Mouse (Mus musculus) urinary bladder, postnatal 10 days (tissue): ENCODE measurements around the gene Gm20716.
A peak's percentile ranks its signal among the peaks of the same experiment; 100 is the strongest.

Source experiments
- DNase-seq: peaks from one replicate; pipeline ENCODE4 v3.0.0; 2022; ENCODE audit warnings: low spot score

Gene Gm20716

DNA sequence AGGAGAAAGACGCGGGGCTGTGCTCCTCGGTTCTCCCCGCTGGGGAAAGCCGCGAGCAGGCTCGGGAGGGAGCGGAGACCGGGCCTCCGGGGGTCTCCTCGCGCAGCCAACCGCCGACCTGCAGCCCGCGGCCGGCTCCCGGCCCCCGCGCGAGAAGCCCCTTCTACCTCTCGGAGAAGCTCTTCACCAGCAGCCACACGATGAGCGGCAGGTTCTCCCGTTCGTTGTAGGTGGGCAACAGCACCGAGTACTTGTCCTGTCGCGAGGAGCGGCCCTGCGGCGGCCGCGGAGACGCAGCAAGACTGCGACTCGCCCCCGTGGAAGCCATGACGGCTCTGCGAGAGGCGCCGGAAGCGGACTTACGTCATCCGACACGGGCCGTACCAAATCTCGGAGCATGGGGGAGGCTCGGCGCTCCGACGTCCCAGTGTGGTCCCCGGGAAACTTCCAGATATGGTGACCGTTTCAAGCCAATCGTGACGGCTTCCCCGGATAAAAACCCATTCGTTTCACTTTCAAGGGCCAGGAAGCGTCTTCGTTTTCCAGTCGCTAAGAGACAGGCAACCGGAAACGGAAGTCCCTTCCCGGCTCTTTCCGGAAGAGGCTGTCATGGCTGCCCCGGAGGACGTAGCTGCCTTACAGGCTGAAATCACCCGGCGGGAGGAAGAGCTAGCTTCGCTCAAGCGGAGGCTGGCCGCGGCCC, at the start of gene Gm20716, which contains the start of the genes Dpm1 and Mocs3:
TSS of gene Gm20716 (minus strand) at position 339 of the 703 bp plus-strand sequence.
TSS of gene Dpm1 (minus strand) at position 566 of the 703 bp plus-strand sequence.
TSS of gene Mocs3 (plus strand) at position 597 of the 703 bp plus-strand sequence.
- DNase-seq: peak; percentile 47

DNA sequence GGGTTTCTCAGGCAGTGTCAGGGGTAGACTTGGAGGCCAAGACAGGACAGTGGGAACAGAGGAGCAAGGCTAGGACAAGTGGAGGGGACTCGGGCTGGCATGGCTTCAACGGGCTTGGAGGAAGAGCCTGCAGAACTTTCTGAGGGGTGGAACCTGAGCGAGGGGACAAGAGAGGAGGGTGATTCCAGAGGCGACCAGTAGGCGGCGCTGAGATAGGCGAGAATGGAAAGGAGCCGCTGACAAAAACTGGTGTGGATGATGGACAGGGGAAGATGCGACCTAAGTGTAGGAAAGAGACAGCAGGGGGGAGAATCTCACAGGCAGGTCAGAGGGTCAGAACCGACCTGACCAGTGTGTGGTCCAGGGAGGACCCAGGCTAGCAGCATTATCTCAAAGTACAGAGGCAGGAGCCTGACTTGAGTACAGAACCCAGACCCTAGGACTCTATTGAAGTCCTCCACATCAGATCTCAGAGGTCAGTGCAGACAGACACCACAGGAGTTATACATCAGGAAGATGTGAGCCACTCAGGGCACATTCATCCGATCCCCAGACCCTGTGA, 44.3 kb upstream of the Gm20716 start:
- DNase-seq: peak; percentile 54

DNA sequence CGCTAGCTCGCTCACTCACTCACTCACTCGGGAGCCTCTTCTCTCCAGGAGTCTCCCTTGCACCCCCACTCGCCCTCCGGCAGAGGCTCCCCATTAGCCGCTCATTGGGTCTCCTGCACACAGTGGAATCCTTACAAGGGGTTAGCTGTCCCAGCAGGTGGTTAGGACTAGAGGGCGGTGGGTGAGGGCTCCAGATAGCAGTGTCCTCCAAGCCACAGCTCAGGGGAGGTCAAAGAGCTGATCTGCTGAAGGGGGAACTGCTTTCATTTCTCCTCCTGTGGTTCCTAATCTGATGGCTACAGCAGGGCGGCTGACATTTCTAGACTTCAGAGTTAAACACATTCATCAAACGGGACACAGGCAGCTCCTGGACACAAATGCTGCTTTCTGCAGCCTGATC, 43.2 kb upstream of the Gm20716 start:
- no peak for DNase-seq

DNA sequence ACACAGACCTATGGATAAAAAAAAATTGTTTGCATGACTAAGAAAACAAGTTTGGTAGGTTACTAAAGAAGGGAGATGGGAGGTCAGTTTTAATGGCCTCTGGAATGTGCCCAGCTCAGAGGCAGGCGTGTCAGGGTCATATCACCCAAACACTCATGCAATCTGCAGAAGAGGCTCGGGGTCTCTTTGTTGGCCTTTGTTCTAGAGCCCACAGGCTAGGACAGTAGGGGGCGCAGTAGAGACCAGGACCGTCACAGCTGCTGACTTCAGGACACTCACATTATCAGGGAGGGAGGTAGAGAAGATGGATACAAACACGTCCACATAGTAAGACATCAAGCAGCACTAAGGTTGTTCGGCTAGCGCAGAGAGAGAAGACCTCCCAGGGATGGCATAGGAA, 37.9 kb upstream of the Gm20716 start:
- no peak for DNase-seq

DNA sequence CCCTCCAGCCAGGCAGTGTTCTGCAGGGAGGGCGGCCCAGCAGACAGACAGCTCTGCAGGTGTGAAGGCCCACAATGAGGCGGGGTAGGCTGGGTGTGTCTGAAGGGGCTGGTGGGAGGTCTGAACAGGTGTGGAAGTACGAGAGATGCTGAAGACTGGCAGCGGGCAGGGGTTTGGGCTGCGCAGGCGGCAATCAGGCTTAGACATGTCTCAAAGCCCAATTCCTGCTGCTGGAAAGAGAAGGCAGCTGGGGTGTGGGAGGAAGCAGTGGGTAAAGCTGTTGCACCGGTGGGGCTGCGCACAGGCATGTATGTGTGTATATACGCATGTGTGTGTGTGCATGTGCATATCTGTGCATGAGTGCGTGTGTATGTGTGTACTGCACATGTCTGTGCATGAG, 30.7 kb upstream of the Gm20716 start:
- no peak for DNase-seq

DNA sequence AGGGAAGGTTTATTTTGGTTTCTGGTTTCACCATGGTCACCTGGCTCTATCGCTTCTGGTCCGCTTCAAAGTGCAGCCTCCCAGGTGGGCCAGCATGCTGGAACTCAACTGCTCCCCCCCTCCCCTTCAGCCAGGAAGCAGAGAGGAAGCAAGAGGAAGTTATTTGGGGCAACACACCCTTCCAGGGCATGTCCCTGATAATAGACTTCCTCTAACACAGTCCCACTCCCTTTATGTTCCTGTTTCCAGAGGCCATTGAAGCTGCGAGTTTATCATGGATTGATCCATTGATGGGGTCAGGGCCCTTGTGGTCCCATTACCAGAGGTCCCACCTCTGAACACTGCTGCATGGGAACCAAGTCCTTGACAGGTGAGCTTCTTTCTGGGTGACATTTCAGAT, 30.0 kb upstream of the Gm20716 start:
- no peak for DNase-seq

DNA sequence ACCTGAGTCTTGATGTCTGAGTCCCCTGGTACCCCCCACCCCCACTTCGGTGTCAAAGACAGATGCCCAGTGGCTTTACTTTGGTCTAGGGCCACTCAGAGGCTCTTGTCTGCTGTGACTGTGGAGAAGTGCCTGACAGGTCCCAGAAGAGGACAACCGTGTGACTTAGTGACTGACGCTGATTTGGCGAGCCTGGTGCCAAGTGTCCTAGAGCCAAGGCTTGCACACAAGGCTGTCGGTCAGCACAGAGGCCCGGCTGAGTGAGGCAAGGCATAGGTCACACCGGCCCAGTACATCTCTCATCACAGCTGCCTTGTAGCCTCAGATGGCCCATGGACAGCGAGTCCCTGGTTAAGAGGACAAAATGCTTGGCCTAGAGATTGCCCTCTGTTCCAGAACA, 28.9 kb upstream of the Gm20716 start:
- DNase-seq: no peak

DNA sequence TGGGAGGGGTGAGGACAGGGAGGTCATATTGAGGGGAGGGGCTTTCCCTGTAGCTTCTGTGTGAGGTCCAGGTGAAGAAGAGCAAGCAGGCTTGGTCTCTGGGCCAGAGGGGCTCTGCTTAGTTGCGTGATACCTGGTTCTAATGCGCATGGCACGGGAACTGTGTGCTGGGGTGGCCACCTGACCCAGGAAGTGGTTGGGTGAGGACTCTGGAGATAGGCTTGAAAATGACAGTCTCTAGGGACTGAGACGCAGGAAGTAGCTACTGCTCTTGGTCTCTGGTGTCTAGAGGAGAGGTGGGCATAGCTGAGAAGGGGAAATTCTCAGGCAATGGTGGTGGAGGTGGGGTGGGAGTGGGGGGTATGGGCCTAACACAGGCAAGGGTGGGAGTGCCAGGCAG, 27.0 kb upstream of the Gm20716 start:
- no peak for DNase-seq

DNA sequence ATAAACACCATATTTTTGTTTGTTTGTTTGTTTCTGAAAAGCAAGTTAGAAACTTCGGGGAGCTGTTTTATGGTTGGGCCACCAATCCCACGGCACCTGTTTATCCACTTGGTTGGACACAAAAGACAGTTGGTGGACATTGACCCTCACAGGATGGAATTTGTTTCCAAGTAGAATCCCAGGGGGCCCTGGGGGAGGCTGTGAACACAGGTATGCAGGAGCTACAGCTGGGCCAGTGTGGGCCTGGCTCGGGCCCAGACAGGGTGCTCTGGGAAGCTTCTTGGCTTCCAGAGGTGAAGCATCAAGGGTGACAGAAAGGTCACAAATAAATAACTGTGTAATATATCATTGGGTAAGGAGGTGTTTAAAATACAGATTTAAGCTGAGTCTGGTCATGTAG, 26.3 kb upstream of the Gm20716 start:
- no peak for DNase-seq

DNA sequence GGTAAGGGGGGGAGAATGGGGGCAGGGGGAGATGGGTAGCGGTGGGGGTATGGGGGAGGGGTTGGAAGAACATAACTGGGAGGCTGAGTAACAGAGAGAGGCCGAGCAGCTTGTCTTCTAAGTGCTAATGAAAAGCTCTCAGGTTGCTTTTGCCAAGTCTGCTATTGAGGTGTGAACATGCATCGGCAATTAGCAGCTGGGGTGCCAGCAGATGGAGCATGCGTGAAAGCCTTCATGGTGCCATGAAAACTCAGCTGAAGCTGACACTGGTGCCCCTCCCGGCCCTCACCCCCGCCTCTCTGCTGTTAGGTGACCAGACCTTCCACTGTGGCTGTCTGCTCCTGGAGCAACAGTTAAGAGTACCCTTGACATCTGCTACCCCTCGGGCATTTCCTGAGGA, 23.7 kb upstream of the Gm20716 start:
- no peak for DNase-seq

DNA sequence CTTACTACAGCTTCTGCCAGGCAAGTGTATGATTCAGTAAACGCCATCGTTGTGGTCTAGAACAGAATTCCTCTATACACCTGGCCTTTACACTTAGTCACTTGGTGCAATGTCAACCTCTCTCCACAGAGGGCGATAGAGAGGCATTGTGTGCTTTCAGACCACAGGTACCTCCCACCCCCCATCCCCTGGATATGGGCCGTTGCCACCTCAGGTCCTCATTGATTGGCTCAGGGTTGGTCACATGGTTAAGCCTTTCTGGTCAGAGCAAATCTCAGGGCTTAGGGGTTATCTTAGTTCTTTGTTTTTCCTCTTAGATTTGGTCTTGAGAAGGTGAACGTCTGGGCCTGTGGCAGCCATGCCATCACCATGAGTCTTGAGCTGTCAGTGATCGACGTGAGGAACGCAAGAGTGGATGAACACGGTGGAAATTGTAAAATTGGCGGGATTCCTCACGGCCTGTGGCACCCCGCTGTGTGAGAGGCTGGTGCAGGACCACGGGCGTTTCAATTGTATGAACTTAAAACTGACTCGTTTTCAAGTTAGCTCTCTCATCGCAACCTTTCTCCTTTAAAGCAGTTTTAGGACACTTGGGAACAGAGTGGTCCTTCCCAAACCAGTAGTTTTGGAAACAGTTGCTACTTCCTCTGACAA, 22.6 kb upstream of the Gm20716 start:
- no peak for DNase-seq

DNA sequence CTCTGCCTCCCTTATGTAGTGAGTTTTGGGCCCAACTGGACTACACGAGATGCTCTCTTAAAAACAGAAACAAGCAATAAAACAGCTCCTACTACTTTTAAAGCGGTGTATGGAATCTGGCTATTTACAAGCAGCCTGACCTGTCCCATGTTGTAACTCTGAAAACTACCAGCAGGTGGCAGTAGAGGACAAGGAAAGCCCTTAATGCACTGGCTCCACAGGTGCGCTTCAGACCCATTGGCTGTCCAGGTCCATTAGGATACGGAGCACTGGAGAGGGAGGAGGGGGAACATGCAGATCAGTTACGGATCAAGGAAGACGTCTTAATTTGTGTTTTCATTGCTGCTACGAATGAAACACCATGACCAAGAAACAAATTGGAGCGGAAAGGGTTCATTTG, 20.1 kb upstream of the Gm20716 start:
- peak; percentile 52 for DNase-seq

DNA sequence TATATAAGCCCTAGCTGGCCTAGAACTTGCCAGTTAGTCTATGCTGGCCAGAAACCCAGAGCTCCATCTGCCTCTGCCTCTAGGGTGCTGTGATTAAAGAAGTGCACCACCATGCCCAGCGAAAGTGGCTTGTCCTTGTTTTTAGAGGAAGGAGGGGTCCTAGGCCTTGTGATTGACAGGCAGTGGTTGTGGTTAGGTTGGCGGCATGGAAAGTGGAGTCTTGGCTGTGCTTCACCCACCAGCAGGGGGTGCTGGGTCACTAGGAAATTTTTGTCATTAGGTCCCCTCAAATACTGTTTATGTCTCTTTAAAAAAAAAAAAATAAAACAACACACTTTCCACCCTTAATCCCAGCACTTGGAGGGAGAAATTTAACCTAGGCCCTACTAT, 18.7 kb upstream of the Gm20716 start:
- no peak for DNase-seq

DNA sequence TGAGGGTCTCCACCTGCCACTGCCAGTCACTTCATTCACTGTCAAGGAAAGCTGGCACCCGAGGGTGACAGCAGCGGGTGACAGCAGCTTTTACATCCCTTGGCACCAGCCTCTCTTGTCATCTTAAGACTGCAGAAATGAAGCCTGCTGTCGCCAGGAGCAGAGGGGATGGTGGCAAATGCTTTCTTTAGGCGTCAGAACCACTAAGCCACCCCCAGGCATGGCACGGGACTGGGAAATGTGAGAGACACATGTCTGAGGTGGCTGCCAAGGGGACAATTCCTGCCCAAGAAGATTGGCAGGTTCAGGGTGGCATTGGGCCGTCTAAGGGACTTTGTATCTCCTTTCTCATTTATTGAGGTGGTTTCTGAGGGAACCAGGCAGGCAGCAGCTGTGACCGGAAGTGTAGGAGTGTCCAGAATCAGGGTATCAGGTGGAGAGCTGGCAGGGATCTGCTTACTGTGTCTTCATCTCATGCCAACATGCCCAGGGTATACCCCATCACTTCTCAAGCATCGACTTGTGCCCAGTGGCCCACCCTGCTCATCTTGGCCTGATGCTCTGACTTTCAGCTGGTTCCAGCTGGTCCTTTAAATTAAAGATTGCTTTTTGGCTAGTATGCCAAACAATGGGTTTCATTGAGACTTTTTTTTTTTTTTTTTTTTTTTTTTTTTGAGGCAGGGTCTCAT, 18.1 kb upstream of the Gm20716 start:
- no peak for DNase-seq

DNA sequence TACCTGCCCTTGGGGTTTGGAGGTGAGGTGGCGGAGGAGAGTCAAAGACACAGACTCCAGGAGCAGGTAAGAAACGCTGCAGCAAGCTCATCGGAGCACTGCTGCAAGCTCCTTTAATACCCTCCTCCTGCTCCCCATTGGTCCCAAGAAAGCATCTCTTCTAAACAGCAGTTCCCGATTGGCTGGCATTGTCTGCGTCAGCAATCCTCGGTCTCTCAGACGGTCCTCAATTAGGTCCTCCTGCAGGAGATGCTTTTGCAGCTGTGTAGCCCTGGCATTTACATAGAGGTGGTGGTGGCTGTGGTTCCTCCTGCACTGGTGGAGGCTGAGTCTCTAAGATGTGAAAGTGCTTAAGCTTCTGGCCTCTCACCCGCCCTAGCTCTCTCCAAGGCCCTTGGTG, 15.4 kb upstream of the Gm20716 start:
- no peak for DNase-seq

DNA sequence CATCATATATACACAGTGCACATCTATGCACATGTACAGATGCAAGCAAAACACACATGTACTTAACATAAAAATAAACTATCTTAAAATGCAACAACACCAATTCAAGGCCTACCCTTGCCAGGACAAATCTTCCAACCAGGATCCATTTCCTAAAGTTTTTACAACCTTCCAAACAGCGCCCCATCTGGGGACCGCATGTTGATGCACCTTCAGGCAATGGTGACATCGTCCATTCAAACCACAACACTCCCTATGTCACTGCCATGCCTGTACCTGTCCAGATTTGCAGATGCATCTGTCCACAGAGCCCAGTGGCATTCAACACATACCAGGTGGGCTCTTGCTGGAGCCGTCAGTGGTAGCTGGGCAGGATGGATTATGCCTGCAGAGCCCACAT, 13.1 kb upstream of the Gm20716 start:
- no peak for DNase-seq

DNA sequence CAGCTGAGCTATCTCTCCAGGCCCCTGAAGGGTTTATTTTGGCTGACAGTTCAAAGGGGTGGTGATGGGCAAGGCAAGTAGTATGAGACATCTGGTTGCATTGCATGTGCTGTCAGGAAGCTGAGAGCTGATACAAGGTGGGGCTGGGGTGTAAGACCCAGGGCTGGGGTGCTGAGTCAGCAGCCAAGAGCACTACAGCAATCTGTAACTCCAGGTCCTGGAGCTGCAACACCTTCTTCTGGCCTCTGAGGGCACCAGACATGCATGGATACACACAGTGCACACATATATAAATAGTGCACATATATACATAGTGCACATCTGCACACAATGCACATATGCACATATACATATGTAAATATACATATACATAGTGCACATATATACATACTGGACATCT, 12.7 kb upstream of the Gm20716 start:
- DNase-seq: no peak

DNA sequence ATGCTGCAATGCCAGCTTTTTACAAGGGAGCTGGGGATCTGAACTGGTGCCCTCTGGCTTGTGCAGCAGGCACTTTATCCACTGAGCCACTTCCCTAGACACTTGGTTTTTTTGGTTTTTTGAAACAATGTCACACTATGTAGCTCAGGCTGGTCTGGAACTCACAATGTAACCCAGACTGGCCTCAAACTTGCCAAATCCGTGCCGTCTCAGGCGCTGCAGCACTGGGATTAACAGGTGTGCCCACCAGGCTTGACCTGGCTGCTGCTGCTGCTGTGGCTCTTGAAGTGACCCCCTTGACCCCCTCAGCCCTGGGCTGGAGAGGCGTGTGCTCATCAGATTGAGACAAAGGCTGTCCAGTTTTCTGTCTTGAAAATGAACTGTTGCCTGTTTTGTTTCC, 8.2 kb upstream of the Gm20716 start:
- DNase-seq: no peak

DNA sequence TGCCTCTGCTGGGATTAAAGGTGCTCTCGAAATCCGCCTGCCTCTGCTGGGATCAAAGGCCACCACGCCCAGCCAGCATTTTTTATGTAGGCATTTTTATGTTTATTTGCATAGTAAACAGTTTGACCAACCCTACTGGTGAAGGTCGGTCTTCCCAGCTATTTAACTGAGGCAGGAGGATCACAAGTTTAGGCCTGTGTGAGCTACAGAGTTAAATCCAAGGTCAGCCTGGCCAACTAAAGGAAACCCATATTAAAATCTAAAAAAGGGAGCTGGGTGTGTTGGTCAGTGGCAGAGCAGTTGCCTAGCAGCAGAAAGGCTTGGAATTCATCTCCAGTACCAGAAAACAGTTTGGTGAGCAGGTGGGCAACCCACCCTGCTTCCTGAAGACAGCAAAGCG, 3.1 kb upstream of the Gm20716 start:
- DNase-seq: no peak

DNA sequence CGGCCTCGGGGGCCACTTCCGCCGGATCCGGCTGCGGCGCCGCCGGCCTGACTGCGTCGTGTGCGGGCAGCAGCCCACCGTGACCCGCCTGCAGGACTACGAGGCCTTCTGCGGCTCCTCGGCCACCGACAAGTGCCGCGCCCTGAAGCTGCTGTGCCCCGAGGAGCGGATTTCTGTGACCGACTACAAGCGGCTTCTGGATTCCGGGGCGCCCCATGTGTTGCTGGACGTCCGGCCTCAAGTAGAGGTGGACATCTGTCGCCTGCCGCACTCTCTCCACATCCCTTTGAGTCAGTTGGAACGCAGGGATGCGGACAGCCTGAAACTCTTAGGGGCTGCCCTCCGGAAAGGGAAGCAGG, 1.3 kb upstream of the Gm20716 start:
- no peak for DNase-seq

DNA sequence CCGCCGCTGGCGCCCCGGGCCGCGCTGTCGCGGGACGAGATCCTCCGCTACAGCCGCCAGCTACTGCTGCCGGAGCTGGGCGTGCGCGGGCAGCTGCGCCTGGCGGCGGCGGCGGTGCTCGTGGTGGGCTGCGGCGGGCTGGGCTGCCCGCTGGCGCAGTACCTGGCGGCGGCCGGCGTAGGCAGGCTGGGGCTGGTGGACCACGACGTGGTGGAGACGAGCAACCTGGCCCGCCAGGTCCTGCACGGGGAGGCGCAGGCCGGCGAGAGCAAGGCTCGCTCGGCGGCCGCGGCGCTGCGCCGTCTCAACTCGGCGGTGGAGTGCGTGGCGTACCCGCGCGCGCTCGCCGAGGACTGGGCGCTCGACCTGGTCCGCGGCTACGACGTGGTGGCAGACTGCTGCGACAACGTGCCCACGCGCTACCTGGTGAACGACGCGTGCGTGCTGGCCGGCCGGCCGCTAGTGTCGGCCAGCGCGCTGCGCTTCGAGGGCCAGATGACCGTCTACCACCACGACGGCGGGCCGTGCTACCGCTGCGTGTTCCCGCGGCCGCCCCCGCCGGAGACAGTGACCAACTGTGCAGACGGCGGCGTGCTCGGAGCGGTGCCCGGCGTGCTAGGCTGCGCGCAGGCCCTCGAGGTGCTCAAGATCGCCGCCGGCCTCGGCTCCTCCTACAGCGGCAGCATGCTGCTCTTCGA, 758 bp upstream of the Gm20716 start:
- DNase-seq: no peak
